Mouse (Mus musculus): Measurements from ENCODE around the gene Sdr9c7.
"Not testable (repeated sequence)": the region's sequence is repeated elsewhere in the genome, so short reads cannot be mapped to it uniquely, and the experiment has no call there.

Gene Sdr9c7

GRCm38 (mm10) chr10:127915578-127915977, 17.3 kb downstream of the Sdr9c7 start:
- no peak for DNase-seq

- not testable (repeated sequence) for DNase-seq
Observed at GRCm38 (mm10) chr10:127917183-127917582, 18.9 kb downstream of the Sdr9c7 start.

- DNase-seq = no peak
Observed at GRCm38 (mm10) chr10:127917651-127918050, 19.3 kb downstream of the Sdr9c7 start.

GRCm38 (mm10) chr10:127922241-127922640, 23.9 kb downstream of the Sdr9c7 start:
- no peak for DNase-seq

GRCm38 (mm10) chr10:127923024-127923423, 24.7 kb downstream of the Sdr9c7 start:
- no peak for DNase-seq

GRCm38 (mm10) chr10:127924597-127925378, 26.5 kb downstream of the Sdr9c7 start:
- no peak for DNase-seq

- DNase-seq = no peak
Observed at GRCm38 (mm10) chr10:127927737-127928136, 29.4 kb downstream of the Sdr9c7 start.

GRCm38 (mm10) chr10:127932290-127932926, 34.1 kb downstream of the Sdr9c7 start:
- DNase-seq = no peak

GRCm38 (mm10) chr10:127936271-127936670, 38.0 kb downstream of the Sdr9c7 start:
- no peak for DNase-seq

GRCm38 (mm10) chr10:127936747-127937409, 38.6 kb downstream of the Sdr9c7 start:
- DNase-seq = no peak

GRCm38 (mm10) chr10:127937428-127938010, 39.2 kb downstream of the Sdr9c7 start:
- DNase-seq = peak; percentile 56 to 71

- not testable (repeated sequence) for DNase-seq
Observed at GRCm38 (mm10) chr10:127939667-127940066, 41.3 kb downstream of the Sdr9c7 start.

- DNase-seq = peak; percentile 12 to 24
Observed at GRCm38 (mm10) chr10:127945432-127946064, 47.2 kb downstream of the Sdr9c7 start.

- DNase-seq = no peak
Observed at GRCm38 (mm10) chr10:127949596-127950130, 51.3 kb downstream of the Sdr9c7 start.

GRCm38 (mm10) chr10:127951390-127951789, 53.1 kb downstream of the Sdr9c7 start:
- no peak for DNase-seq

GRCm38 (mm10) chr10:127951821-127952220, 53.5 kb downstream of the Sdr9c7 start:
- DNase-seq = no peak

GRCm38 (mm10) chr10:127955034-127955433, 56.7 kb downstream of the Sdr9c7 start:
- DNase-seq = no peak

- DNase-seq = peak; percentile 81 to 84
Observed at GRCm38 (mm10) chr10:127956168-127956816, 58.0 kb downstream of the Sdr9c7 start.

- DNase-seq = no peak
Observed at GRCm38 (mm10) chr10:127959161-127959679, 60.9 kb downstream of the Sdr9c7 start.
